Mouse (Mus musculus) thymus, postnatal 25 days (tissue): ENCODE measurements around the gene Rreb1.

ENCODE experiments used
- DNase-seq: peaks from one replicate; pipeline ENCODE4 v3.0.0; 2022

The Rreb1 gene

GRCm38 (mm10) chr13:37993704-37994404 is 215.7 kb downstream of the Rreb1 start, which contains the start of gene Ssr1:
Gene Ssr1, minus strand, starts transcription at chr13:37994217.
- peak; percentile 97 for DNase-seq

DNA sequence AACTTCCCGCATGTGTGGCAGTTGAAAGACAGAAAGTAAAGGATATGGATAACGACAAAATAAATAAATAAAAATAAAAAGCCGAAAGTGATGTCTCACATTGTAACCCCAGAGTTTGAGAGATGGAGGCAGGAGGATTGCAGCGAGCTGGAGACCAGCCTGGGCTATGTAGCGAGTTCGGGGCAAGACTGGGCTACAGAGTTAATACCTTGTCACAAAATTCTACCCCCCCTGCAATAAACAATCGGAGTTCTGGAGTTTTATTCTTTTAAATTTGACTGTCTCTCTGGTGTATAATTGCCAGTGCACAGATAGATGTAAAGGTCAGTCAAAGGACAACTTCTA is 216.2 kb downstream of the Rreb1 start:
- DNase-seq: no peak

- no peak for DNase-seq
Measured at GRCm38 (mm10) chr13:37999713-38000112, 221.5 kb downstream of the Rreb1 start.
